ENCODE assay signal across 9 mouse cellular contexts in genomic region chr4:136463436-136463835, GRCm38 (mm10). TPM values are rescaled to one million over a fixed set of nuclear protein-coding genes. Genes with fewer than 3 reads are reported as not detected.
DNase-seq lines count a peak whose midpoint lies in the region; ATAC-seq and TF ChIP-seq lines count a peak whose summit lies in the region.
"Had no signal": no experiment of that assay in that cellular context is flagged by ENCODE, and none has a peak within 500 bp of the region (broad histone marks: within the 10 kb centered on the region; RNA-seq: fewer than 3 reads in every experiment).

No protein-coding gene starts in this region.

- no peaks in the 10 kb centered on the region for H3K79me2 ChIP-seq in myocyte (ENCODE audit: control insufficient read depth, insufficient read depth)

- no peak for TF ChIP-seq POLR2A in myocyte (IDR thresholded peaks at IDR 0.05; ENCODE audit: insufficient read length, low read depth)

- H3K4me3 ChIP-seq in kidney, embryonic 15.5 days (replicated peaks): peak overlapping the region; percentile 64
- H3K4me3 ChIP-seq in embryonic facial prominence, embryonic 14.5 days (ENCODE audit: low read depth, low read length): peak overlapping the region; percentile 69
- peak overlapping the region; percentile 65 for H3K4me3 ChIP-seq in hindbrain, postnatal 0 days (ENCODE audit: low read length)
- H3K4me3 ChIP-seq in myocyte: peak overlapping the region; percentile 35

- peak overlapping the region; percentile 90 for H3K4me2 ChIP-seq in kidney, embryonic 15.5 days
- peak overlapping the region; percentile 92 for H3K4me2 ChIP-seq in embryonic facial prominence, embryonic 14.5 days (ENCODE audit: low read depth, low read length)
- H3K4me2 ChIP-seq in hindbrain, postnatal 0 days (ENCODE audit: low read depth, low read length): peak overlapping the region; percentile 78
- H3K4me2 ChIP-seq in myocyte (ENCODE audit: low read depth): no peak overlapping the region

- no peaks in the 10 kb centered on the region for H3K36me3 ChIP-seq in kidney, embryonic 15.5 days
- no peaks in the 10 kb centered on the region for H3K36me3 ChIP-seq in embryonic facial prominence, embryonic 14.5 days (ENCODE audit: control insufficient read depth, insufficient read depth, low read length)
- no peaks in the 10 kb centered on the region for H3K36me3 ChIP-seq in hindbrain, postnatal 0 days (ENCODE audit: insufficient read depth, low read length)
- no peaks in the 10 kb centered on the region for H3K36me3 ChIP-seq in myocyte (ENCODE audit: control insufficient read depth, insufficient read depth)

- H3K4me1 ChIP-seq in kidney, embryonic 15.5 days: peaks cover 39% of the 10 kb centered on the region
- H3K4me1 ChIP-seq in embryonic facial prominence, embryonic 14.5 days (ENCODE audit: control insufficient read depth, insufficient read depth, low read length): peaks cover 19% of the 10 kb centered on the region
- 0 out of 2 replicates have a peak, but pooled peaks cover 4% of the 10 kb centered on the region for H3K4me1 ChIP-seq in hindbrain, postnatal 0 days (ENCODE audit: insufficient read depth, low read length)

- H3K9me3 ChIP-seq in kidney, embryonic 15.5 days (replicated peaks): no peaks in the 10 kb centered on the region
- H3K9me3 ChIP-seq in embryonic facial prominence, embryonic 14.5 days (ENCODE audit: control insufficient read depth, low read length): no peaks in the 10 kb centered on the region
- no peaks in the 10 kb centered on the region for H3K9me3 ChIP-seq in hindbrain, postnatal 0 days (ENCODE audit: low read length)

- ATAC-seq in kidney, embryonic 15.5 days (replicated peaks; ENCODE audit: low FRiP score): no peak
- ATAC-seq in embryonic facial prominence, embryonic 14.5 days (ENCODE audit: low read depth): no peak
- no peak for ATAC-seq in hindbrain, postnatal 0 days
- no peak for ATAC-seq in activated CD4-positive, CD25-positive, alpha-beta regulatory T cell, adult 4 months

- TF ChIP-seq CTCF in hindbrain, postnatal 0 days (IDR thresholded peaks at IDR 0.05; ENCODE audit: low read depth): no peak

- no peak for DNase-seq in kidney, adult 9 months
- no peak for DNase-seq in embryonic facial prominence, embryonic 14.5 days (ENCODE audit: low spot score)
- no peak for DNase-seq in hindbrain, postnatal 0 days (ENCODE audit: low spot score)
- no peak for DNase-seq in left cerebral cortex, adult 8-10 months (ENCODE audit: low spot score in 2 of 2)
- no peak for DNase-seq in adrenal gland, postnatal 36 days

- H3K27ac ChIP-seq in kidney, embryonic 15.5 days: 0 out of 2 replicates have a peak overlapping the region, but pooled peaks have one; percentile 5
- H3K27ac ChIP-seq in embryonic facial prominence, embryonic 14.5 days (replicated peaks; ENCODE audit: low read depth, low read length): no peak overlapping the region
- H3K27ac ChIP-seq in hindbrain, postnatal 0 days: no peak overlapping the region

- no peak overlapping the region for H3K9ac ChIP-seq in kidney, embryonic 15.5 days
- no peak overlapping the region for H3K9ac ChIP-seq in embryonic facial prominence, embryonic 14.5 days (ENCODE audit: low read depth, low read length)
- H3K9ac ChIP-seq in hindbrain, postnatal 0 days (replicated peaks; ENCODE audit: low read length): no peak overlapping the region

- 20% methylated on average over 9 of the region's 9 CpGs for WGBS in kidney, embryonic 15.5 days
- 19% methylated on average over 9 of the region's 9 CpGs for WGBS in embryonic facial prominence, embryonic 14.5 days
- WGBS in hindbrain, postnatal 0 days: 19% methylated on average over 9 of the region's 9 CpGs

- H3ac ChIP-seq in myocyte (ENCODE audit: control insufficient read depth, insufficient read length): no peak overlapping the region

- H3K27me3 ChIP-seq in kidney, embryonic 15.5 days: peaks cover 22% of the 10 kb centered on the region
- H3K27me3 ChIP-seq in embryonic facial prominence, embryonic 14.5 days (replicated peaks; ENCODE audit: control insufficient read depth, insufficient read depth, low read length): 0 out of 2 replicates have a peak, but pooled peaks cover 18% of the 10 kb centered on the region
- H3K27me3 ChIP-seq in hindbrain, postnatal 0 days (ENCODE audit: insufficient read depth, low read length): no peaks in the 10 kb centered on the region
- H3K27me3 ChIP-seq in myocyte (ENCODE audit: control insufficient read depth, insufficient read depth, insufficient read length): no peaks in the 10 kb centered on the region

TF ChIP-seq in myocyte, 11 proteins besides CTCF, POLR2A, EP300 and RAD21:
- TF ChIP-seq REST (IDR thresholded peaks at IDR 0.05; ENCODE audit: insufficient read depth, insufficient read length) (no peak), TCF3 (IDR thresholded peaks at IDR 0.05; ENCODE audit: insufficient read length, low read depth) (no peak), TCF12 (IDR thresholded peaks at IDR 0.05; ENCODE audit: insufficient read depth, poor library complexity, severe bottlenecking) (no peak), E2F4 (IDR thresholded peaks at IDR 0.05; ENCODE audit: insufficient read depth) (no peak), MYOD1 (IDR thresholded peaks at IDR 0.05; ENCODE audit: control insufficient read depth in 1 of 3, insufficient read length in 2 of 3, low read depth in 2 of 3) (no peak), MAX (IDR thresholded peaks at IDR 0.05; ENCODE audit: low read depth) (no peak), SRF (IDR thresholded peaks at IDR 0.05; ENCODE audit: control insufficient read depth, insufficient read length, low read depth) (no peak), CEBPB (IDR thresholded peaks at IDR 0.05; ENCODE audit: insufficient read depth, poor library complexity, severe bottlenecking) (no peak), USF1 (IDR thresholded peaks at IDR 0.05; ENCODE audit: low read depth) (no peak), MYOG (IDR thresholded peaks at IDR 0.05; ENCODE audit: control insufficient read depth in 1 of 3, insufficient read depth in 1 of 3, insufficient read length in 2 of 3, low read depth in 2 of 3) (no peak), POLR2AphosphoS2 (IDR thresholded peaks at IDR 0.05; ENCODE audit: insufficient read length, low read depth) (no peak)

RNA-seq across cellular contexts. Expression of gene 6030445D17Rik, which starts 1.4 kb away (rescaled TPM):
- polyA plus RNA-seq in kidney, embryonic 15.5 days (2015; fragmentation: Nextera tagmentation; extraction: Ambion mirVana): 0.40 and 0.57 TPM in 2 replicates
- 0.42 TPM in 2 replicates for polyA plus RNA-seq in embryonic facial prominence, embryonic 14.5 days (2014; fragmentation: Nextera tagmentation; extraction: Ambion mirVana)
- 0.29 and 1.0 TPM in 2 replicates for total RNA-seq in hindbrain, postnatal 0 days (2014; rRNA removed)
- polyA plus RNA-seq in hindbrain, postnatal 0 days (2015; fragmentation: Nextera tagmentation; extraction: Ambion mirVana): 0.16 and 0.37 TPM in 2 replicates
- 0.46 TPM for polyA plus RNA-seq in myocyte (2012; fragmentation: generic; extraction: Trizol)
- not detected for polyA plus RNA-seq in activated CD4-positive, CD25-positive, alpha-beta regulatory T cell, adult 4 months (2017; shearing (Covaris generic))
- under 1 TPM; 0.41 to 0.70 (median 0.64) TPM for total RNA-seq in left cerebral cortex, adult 8-10 months (2022)
- under 1 TPM; 0.26 to 0.53 TPM for total RNA-seq in adrenal gland, postnatal 36 days (2021)

RNA-seq across cellular contexts. Expression of gene Luzp1, which starts 6.1 kb away (rescaled TPM):
- 134 and 146 TPM in 2 replicates for polyA plus RNA-seq in kidney, embryonic 15.5 days (2015; fragmentation: Nextera tagmentation; extraction: Ambion mirVana)
- 83.4 and 99.5 TPM in 2 replicates for polyA plus RNA-seq in embryonic facial prominence, embryonic 14.5 days (2014; fragmentation: Nextera tagmentation; extraction: Ambion mirVana)
- 15.6 and 18.3 TPM in 2 replicates for total RNA-seq in hindbrain, postnatal 0 days (2014; rRNA removed)
- 71.4 and 76.4 TPM in 2 replicates for polyA plus RNA-seq in hindbrain, postnatal 0 days (2015; fragmentation: Nextera tagmentation; extraction: Ambion mirVana)
- polyA plus RNA-seq in myocyte (2012; fragmentation: generic; extraction: Trizol): 12.5 TPM
- 1 to 10 TPM; 4.7 to 7.4 TPM for polyA plus RNA-seq in activated CD4-positive, CD25-positive, alpha-beta regulatory T cell, adult 4 months (2017; shearing (Covaris generic))
- total RNA-seq in left cerebral cortex, adult 8-10 months (2022): 10 to 100 TPM; 64.7 to 98.2 (median 71.4) TPM
- total RNA-seq in adrenal gland, postnatal 36 days (2021): 10 to 100 TPM; 30.7 to 35.7 TPM

RNA-seq across cellular contexts. Expression of gene Htr1d, which starts 40.1 kb away (rescaled TPM):
- 0.21 and 0.44 TPM in 2 replicates for polyA plus RNA-seq in kidney, embryonic 15.5 days (2015; fragmentation: Nextera tagmentation; extraction: Ambion mirVana)
- 1.2 and 1.4 TPM in 2 replicates for polyA plus RNA-seq in embryonic facial prominence, embryonic 14.5 days (2014; fragmentation: Nextera tagmentation; extraction: Ambion mirVana)
- 2.7 and 3.7 TPM in 2 replicates for total RNA-seq in hindbrain, postnatal 0 days (2014; rRNA removed)
- polyA plus RNA-seq in hindbrain, postnatal 0 days (2015; fragmentation: Nextera tagmentation; extraction: Ambion mirVana): 3.6 and 4.0 TPM in 2 replicates
- 0.11 TPM for polyA plus RNA-seq in myocyte (2012; fragmentation: generic; extraction: Trizol)
- under 1 TPM in 1 of 2 experiments, not detected in 1; 0.37 TPM for polyA plus RNA-seq in activated CD4-positive, CD25-positive, alpha-beta regulatory T cell, adult 4 months (2017; shearing (Covaris generic))
- total RNA-seq in left cerebral cortex, adult 8-10 months (2022): 10 to 100 TPM in 1 of 4 experiments, 1 to 10 TPM in 3; 6.4 to 10.4 (median 8.2) TPM
- total RNA-seq in adrenal gland, postnatal 36 days (2021): under 1 TPM in 1 of 2 experiments, not detected in 1; 0.10 TPM
- total RNA-seq: gastrocnemius, adult 18-20 months had no signal
